Comparison of ENCODE assay signal across 8 mouse cellular contexts in genomic region chr2:74668370-74669229, GRCm38 (mm10). TPM values are rescaled to one million over a fixed set of nuclear protein-coding genes. Genes with fewer than 3 reads are reported as not detected.
A peak's percentile ranks its signal among the peaks of the same experiment; 100 is the strongest.
DNase-seq lines count a peak whose midpoint lies in the region; ATAC-seq and TF ChIP-seq lines count a peak whose summit lies in the region.

No protein-coding gene starts in this region.

- H3K36me3 ChIP-seq in kidney, embryonic 14.5 days (ENCODE audit: control insufficient read depth, insufficient read depth, low read length): no peaks in the 10 kb centered on the region
- H3K36me3 ChIP-seq in embryonic facial prominence, embryonic 14.5 days (ENCODE audit: control insufficient read depth, insufficient read depth, low read length): no peaks in the 10 kb centered on the region
- H3K36me3 ChIP-seq in intestine, postnatal 0 days (ENCODE audit: control insufficient read depth, insufficient read depth): no peaks in the 10 kb centered on the region

- H3K9ac ChIP-seq in kidney, embryonic 14.5 days (ENCODE audit: low read depth, low read length): peak overlapping the region; percentile 46
- peak overlapping the region; percentile 19; the same call in 1 of the 2 replicates for H3K9ac ChIP-seq in embryonic facial prominence, embryonic 14.5 days (ENCODE audit: low read depth, low read length)
- H3K9ac ChIP-seq in intestine, postnatal 0 days (ENCODE audit: low read depth, low read length): no peak overlapping the region

- no peak for TF ChIP-seq CTCF in intestine, postnatal 0 days (IDR thresholded peaks at IDR 0.05; ENCODE audit: low read depth)

- H3K4me1 ChIP-seq in kidney, embryonic 14.5 days (ENCODE audit: control insufficient read depth, insufficient read depth, low read length): peaks cover 7% of the 10 kb centered on the region; the same call in 1 of the 2 replicates
- H3K4me1 ChIP-seq in embryonic facial prominence, embryonic 14.5 days (ENCODE audit: control insufficient read depth, insufficient read depth, low read length): peaks cover 4% of the 10 kb centered on the region; the same call in 1 of the 2 replicates
- H3K4me1 ChIP-seq in intestine, postnatal 0 days (replicated peaks; ENCODE audit: control insufficient read depth, insufficient read depth, low read length): 0 out of 2 replicates have a peak, but pooled peaks cover 3% of the 10 kb centered on the region

- peaks cover 76% of the 10 kb centered on the region for H3K27me3 ChIP-seq in kidney, embryonic 14.5 days (ENCODE audit: control insufficient read depth, insufficient read depth, low read length)
- peaks cover 98% of the 10 kb centered on the region for H3K27me3 ChIP-seq in embryonic facial prominence, embryonic 14.5 days (replicated peaks; ENCODE audit: control insufficient read depth, insufficient read depth, low read length)
- H3K27me3 ChIP-seq in intestine, postnatal 0 days (replicated peaks; ENCODE audit: control insufficient read depth, insufficient read depth, low read length): peaks cover 96% of the 10 kb centered on the region

- no peaks in the 10 kb centered on the region for H3K9me3 ChIP-seq in kidney, embryonic 14.5 days (ENCODE audit: control insufficient read depth, low read length)
- no peaks in the 10 kb centered on the region for H3K9me3 ChIP-seq in embryonic facial prominence, embryonic 14.5 days (ENCODE audit: control insufficient read depth, low read length)
- H3K9me3 ChIP-seq in intestine, postnatal 0 days (ENCODE audit: control insufficient read depth): no peaks in the 10 kb centered on the region

- peak; percentile 29 for ATAC-seq in kidney, embryonic 14.5 days (ENCODE audit: low FRiP score, low TSS enrichment)
- ATAC-seq in embryonic facial prominence, embryonic 14.5 days (ENCODE audit: low read depth): 0 out of 2 replicates have a peak, but pooled peaks have one; percentile 32
- peak; percentile 25; the same call in 1 of the 2 replicates for ATAC-seq in intestine, postnatal 0 days
- ATAC-seq in megakaryocyte-erythroid progenitor cell, adult 5-6 weeks (replicated peaks; ENCODE audit: low FRiP score, low TSS enrichment, poor library complexity, severe bottlenecking): no peak

- peak overlapping the region; percentile 47 for H3K4me3 ChIP-seq in kidney, embryonic 14.5 days (ENCODE audit: low read length)
- peak overlapping the region; percentile 39 for H3K4me3 ChIP-seq in embryonic facial prominence, embryonic 14.5 days (ENCODE audit: low read depth, low read length)
- peak overlapping the region; percentile 42 for H3K4me3 ChIP-seq in intestine, postnatal 0 days (ENCODE audit: low read depth, low read length)

- H3K4me2 ChIP-seq in kidney, embryonic 14.5 days (replicated peaks; ENCODE audit: low read depth, low read length): peak overlapping the region; percentile 83
- H3K4me2 ChIP-seq in embryonic facial prominence, embryonic 14.5 days (ENCODE audit: low read depth, low read length): peak overlapping the region; percentile 57
- H3K4me2 ChIP-seq in intestine, postnatal 0 days (replicated peaks; ENCODE audit: low read depth): peak overlapping the region; percentile 71

- no peak overlapping the region for H3K27ac ChIP-seq in kidney, embryonic 14.5 days (ENCODE audit: low read depth, low read length)
- no peak overlapping the region for H3K27ac ChIP-seq in embryonic facial prominence, embryonic 14.5 days (replicated peaks; ENCODE audit: low read depth, low read length)
- H3K27ac ChIP-seq in intestine, postnatal 0 days (ENCODE audit: low read depth, low read length): no peak overlapping the region

- DNase-seq in kidney, adult 9 months: no peak
- DNase-seq in embryonic facial prominence, embryonic 14.5 days (ENCODE audit: low spot score): no peak
- peak; percentile 80 for DNase-seq in neural tube, embryonic 10.5 days (ENCODE audit: extremely low spot score, low spot score)
- no peak for DNase-seq in thymus, postnatal 0 days (ENCODE audit: low spot score)
- no peak for DNase-seq in urinary bladder, postnatal 14 days (ENCODE audit: low spot score)

- WGBS in kidney, embryonic 14.5 days: under 1% methylated on average over 51 of the region's 74 CpGs
- 0% methylated on average over 34 of the region's 74 CpGs for WGBS in embryonic facial prominence, embryonic 14.5 days
- WGBS in intestine, postnatal 0 days: under 1% methylated on average over 65 of the region's 74 CpGs

RNA-seq across cellular contexts. Expression of gene Hoxd13, which starts 0.5 kb away (rescaled TPM):
- 0.17 and 0.22 TPM in 2 replicates for polyA plus RNA-seq in kidney, embryonic 14.5 days (2014; fragmentation: Nextera tagmentation; extraction: Ambion mirVana)
- polyA plus RNA-seq in embryonic facial prominence, embryonic 14.5 days (2014; fragmentation: Nextera tagmentation; extraction: Ambion mirVana): not detected in 2 replicates
- not detected in 2 replicates for polyA plus RNA-seq in intestine, postnatal 0 days (2015; fragmentation: Nextera tagmentation; extraction: Ambion mirVana)
- not detected in 2 replicates for polyA plus RNA-seq in thymus, postnatal 0 days (2015; fragmentation: Nextera tagmentation; extraction: Ambion mirVana)
- total RNA-seq in megakaryocyte-erythroid progenitor cell, adult 5-6 weeks (2014; fragmentation: Nextera tagmentation): not detected in 2 replicates
- total RNA-seq in megakaryocyte-erythroid progenitor cell, adult 5-6 weeks (2017): not detected in 2 replicates

RNA-seq across cellular contexts. Expression of gene Hoxd12, which starts 6.2 kb away (rescaled TPM):
- 6.2 and 7.2 TPM in 2 replicates for polyA plus RNA-seq in kidney, embryonic 14.5 days (2014; fragmentation: Nextera tagmentation; extraction: Ambion mirVana)
- not detected in 2 replicates for polyA plus RNA-seq in embryonic facial prominence, embryonic 14.5 days (2014; fragmentation: Nextera tagmentation; extraction: Ambion mirVana)
- 0.12 TPM in 1 of 2 replicates, not detected in the other for polyA plus RNA-seq in intestine, postnatal 0 days (2015; fragmentation: Nextera tagmentation; extraction: Ambion mirVana)
- not detected in 2 replicates for polyA plus RNA-seq in thymus, postnatal 0 days (2015; fragmentation: Nextera tagmentation; extraction: Ambion mirVana)
- total RNA-seq in megakaryocyte-erythroid progenitor cell, adult 5-6 weeks (2014; fragmentation: Nextera tagmentation): not detected in 2 replicates
- not detected in 2 replicates for total RNA-seq in megakaryocyte-erythroid progenitor cell, adult 5-6 weeks (2017)

RNA-seq across cellular contexts. Expression of gene Evx2, which starts 9.2 kb away (rescaled TPM):
- not detected in 2 replicates for polyA plus RNA-seq in kidney, embryonic 14.5 days (2014; fragmentation: Nextera tagmentation; extraction: Ambion mirVana)
- polyA plus RNA-seq in embryonic facial prominence, embryonic 14.5 days (2014; fragmentation: Nextera tagmentation; extraction: Ambion mirVana): not detected in 2 replicates
- polyA plus RNA-seq in intestine, postnatal 0 days (2015; fragmentation: Nextera tagmentation; extraction: Ambion mirVana): not detected in 2 replicates
- polyA plus RNA-seq in thymus, postnatal 0 days (2015; fragmentation: Nextera tagmentation; extraction: Ambion mirVana): not detected in 2 replicates
- total RNA-seq in megakaryocyte-erythroid progenitor cell, adult 5-6 weeks (2014; fragmentation: Nextera tagmentation): not detected in 2 replicates
- not detected in 2 replicates for total RNA-seq in megakaryocyte-erythroid progenitor cell, adult 5-6 weeks (2017)

RNA-seq across cellular contexts. Expression of gene Hoxd11, which starts 10.8 kb away (rescaled TPM):
- 54.5 and 56.2 TPM in 2 replicates for polyA plus RNA-seq in kidney, embryonic 14.5 days (2014; fragmentation: Nextera tagmentation; extraction: Ambion mirVana)
- not detected in 2 replicates for polyA plus RNA-seq in embryonic facial prominence, embryonic 14.5 days (2014; fragmentation: Nextera tagmentation; extraction: Ambion mirVana)
- 0.64 TPM in 1 of 2 replicates, not detected in the other for polyA plus RNA-seq in intestine, postnatal 0 days (2015; fragmentation: Nextera tagmentation; extraction: Ambion mirVana)
- not detected in 2 replicates for polyA plus RNA-seq in thymus, postnatal 0 days (2015; fragmentation: Nextera tagmentation; extraction: Ambion mirVana)
- not detected in 2 replicates for total RNA-seq in megakaryocyte-erythroid progenitor cell, adult 5-6 weeks (2014; fragmentation: Nextera tagmentation)
- total RNA-seq in megakaryocyte-erythroid progenitor cell, adult 5-6 weeks (2017): not detected in 2 replicates

RNA-seq across cellular contexts. Expression of gene Hoxd10, which starts 23.1 kb away (rescaled TPM):
- 45.1 and 45.9 TPM in 2 replicates for polyA plus RNA-seq in kidney, embryonic 14.5 days (2014; fragmentation: Nextera tagmentation; extraction: Ambion mirVana)
- polyA plus RNA-seq in embryonic facial prominence, embryonic 14.5 days (2014; fragmentation: Nextera tagmentation; extraction: Ambion mirVana): 0.37 and 0.45 TPM in 2 replicates
- 0.10 and 1.6 TPM in 2 replicates for polyA plus RNA-seq in intestine, postnatal 0 days (2015; fragmentation: Nextera tagmentation; extraction: Ambion mirVana)
- polyA plus RNA-seq in thymus, postnatal 0 days (2015; fragmentation: Nextera tagmentation; extraction: Ambion mirVana): 0.14 TPM in 1 of 2 replicates, not detected in the other
- not detected in 2 replicates for total RNA-seq in megakaryocyte-erythroid progenitor cell, adult 5-6 weeks (2014; fragmentation: Nextera tagmentation)
- 0.65 TPM in 1 of 2 replicates, not detected in the other for total RNA-seq in megakaryocyte-erythroid progenitor cell, adult 5-6 weeks (2017)
